Mouse (Mus musculus): ENCODE results near the gene Lif.

GRCm38 (mm10) chr11:4258657-4259082 is 1.3 kb downstream of the Lif start:
- TF ChIP-seq CTCF (IDR thresholded peaks at IDR 0.05; ENCODE audit: low read depth, low read length) (peak; percentile 100), POLR2A (IDR thresholded peaks at IDR 0.05; ENCODE audit: borderline replicate concordance, low read depth, low read length) (no peak)

All from bone marrow macrophage, adult 2 months (primary cell).